Mouse (Mus musculus) embryonic fibroblast, embryonic 13.5 days (primary cell): ENCODE data around the gene Sptb. TPM values are rescaled to one million over a fixed set of nuclear protein-coding genes. Genes with fewer than 3 reads are reported as not detected.

Experiments used
- H3K27ac ChIP-seq: 2 replicates; pipeline ENCODE4 v1.5.1; 2012; ENCODE audit warnings: low read length, control low read depth, inconsistent platforms; ENCODE audit not compliant: insufficient read depth
- H3K4me1 ChIP-seq: 2 replicates; pipeline ENCODE4 v1.6.1; 2011; ENCODE audit warnings: low read length; ENCODE audit not compliant: control insufficient read depth, insufficient read depth
- H3K4me3 ChIP-seq: 2 replicates; pipeline ENCODE4 v1.5.1; 2011; ENCODE audit warnings: mild to moderate bottlenecking, control low read depth, low read length; ENCODE audit not compliant: insufficient read depth
- CTCF ChIP-seq: IDR thresholded peaks from 2 replicates; pipeline ENCODE4 v1.5.1; 2011; ENCODE audit warnings: mild to moderate bottlenecking, control low read depth, low read length, moderate library complexity, borderline replicate concordance; ENCODE audit not compliant: insufficient read depth
- POLR2A ChIP-seq: IDR thresholded peaks from 2 replicates; pipeline ENCODE4 v1.6.1; 2011; ENCODE audit warnings: low read depth, mild to moderate bottlenecking, control low read depth, low read length, moderate library complexity
- polyA plus RNA-seq: library from polyadenylated mRNA; stranded (reverse); fragments of >200 nt; gene quantifications from 2 replicates; pipeline ENCODE4 v1.2.4, GENCODE M21; 2011; ENCODE audit warnings: low read depth; ENCODE audit not compliant: missing spikeins, insufficient read length

The Sptb gene
- polyA plus RNA-seq, 1 experiment = not detected

GRCm38 (mm10) chr12:76593254-76593653 is 117.1 kb downstream of the Sptb start:
- TF ChIP-seq POLR2A (no peak), CTCF (no peak)
- no peak overlapping the region for H3K4me3 ChIP-seq
- H3K4me1 ChIP-seq = peaks cover 13% of the 10 kb centered on the region
- H3K27ac ChIP-seq = peak overlapping the region; percentile 32

DNA sequence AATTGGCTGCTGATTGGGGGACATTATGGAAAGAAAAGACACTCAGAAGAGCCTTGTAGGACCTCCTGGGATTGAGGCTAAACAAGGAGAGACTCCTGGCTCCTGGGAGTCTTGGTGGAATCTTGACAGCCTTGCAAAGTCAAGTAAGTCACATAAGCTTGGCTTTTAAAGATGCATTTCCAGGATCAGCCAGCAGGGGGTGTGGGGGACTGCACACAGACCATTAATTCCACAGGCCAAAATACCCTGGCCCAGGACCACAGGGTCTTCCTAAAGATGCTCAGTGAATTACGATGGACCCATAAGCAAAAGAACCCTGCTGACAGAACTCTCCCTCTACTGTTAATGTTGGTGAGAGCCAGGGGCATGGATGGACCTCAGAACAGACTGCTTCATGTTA is 118.1 kb downstream of the Sptb start:
- Histone ChIP-seq H3K4me3 (no peak overlapping the region), H3K27ac (no peak overlapping the region)
- TF ChIP-seq POLR2A (no peak), CTCF (peak; percentile 36; the same call in 1 of the 2 replicates)

DNA sequence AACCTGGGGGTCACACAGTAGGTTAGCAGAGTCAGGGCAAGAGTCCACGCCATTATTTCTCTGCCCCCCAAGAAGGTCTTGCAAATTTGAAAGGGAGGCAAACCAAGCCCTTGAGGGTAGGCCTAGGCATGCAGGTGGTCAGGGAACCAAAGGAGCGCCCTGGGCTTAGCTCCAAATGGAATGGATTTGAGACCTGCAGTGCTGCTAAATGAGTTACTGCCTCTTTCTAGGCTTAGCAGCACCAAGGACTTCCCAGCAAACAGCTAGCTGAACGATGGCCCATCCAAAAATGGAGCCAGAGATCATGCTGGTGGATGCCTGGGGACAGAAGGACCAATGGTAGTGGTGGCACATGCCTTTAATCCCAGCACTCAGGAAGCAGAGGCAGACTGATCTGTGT is 119.3 kb downstream of the Sptb start:
- Histone ChIP-seq H3K4me3 (no peak overlapping the region), H3K27ac (no peak overlapping the region), H3K4me1 (peaks cover 13% of the 10 kb centered on the region)
- TF ChIP-seq POLR2A (no peak), CTCF (no peak)

More for the DNA sequence above, 118.1 kb downstream of the Sptb start:
- peaks cover 13% of the 10 kb centered on the region for H3K4me1 ChIP-seq

DNA sequence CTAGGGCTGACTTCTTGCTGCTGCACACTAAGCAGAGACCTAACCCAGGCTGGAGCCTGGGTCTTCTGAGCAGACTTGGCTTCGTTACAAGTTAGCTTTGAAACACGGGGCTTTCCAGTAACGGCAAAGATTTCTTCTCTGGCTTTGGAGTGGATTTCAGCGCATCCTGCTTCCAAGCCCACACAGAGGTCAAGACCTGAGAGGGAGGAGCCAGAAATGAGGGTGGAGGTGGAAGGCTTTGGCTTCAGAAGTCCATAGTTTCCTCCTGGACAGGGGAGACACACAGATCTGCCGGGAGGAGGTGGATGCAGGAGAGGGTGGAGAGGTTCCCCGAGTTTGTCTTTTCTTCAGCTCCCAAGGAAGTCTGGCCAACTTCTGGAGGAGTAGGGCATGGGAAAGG is 120.8 kb downstream of the Sptb start:
- no peak overlapping the region for H3K4me3 ChIP-seq
- TF ChIP-seq POLR2A (no peak), CTCF (no peak)
- H3K4me1 ChIP-seq = peaks cover 9% of the 10 kb centered on the region; the same call in 1 of the 2 replicates
- no peak overlapping the region for H3K27ac ChIP-seq

DNA sequence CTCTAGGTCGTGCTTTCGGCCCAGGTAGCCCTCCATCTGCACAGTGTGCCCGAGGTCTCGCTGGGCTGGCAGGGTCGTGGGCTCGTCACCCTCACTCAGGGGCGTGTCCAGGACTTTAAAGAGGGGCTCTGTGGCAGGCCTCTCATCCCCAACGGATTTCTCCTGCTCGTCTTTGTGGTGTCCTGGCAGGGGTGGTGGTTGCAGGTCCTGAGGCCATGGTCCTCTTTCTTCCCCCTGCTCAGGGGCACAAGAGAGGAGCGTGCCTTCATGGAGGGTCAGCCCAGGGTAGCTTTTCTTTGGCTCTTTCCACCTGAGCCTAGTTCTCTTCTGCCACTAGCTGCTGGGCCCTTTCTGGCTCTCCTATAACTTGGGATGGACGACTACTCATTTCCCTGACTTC is 123.0 kb downstream of the Sptb start:
- Histone ChIP-seq H3K4me1 (no peaks in the 10 kb centered on the region), H3K27ac (no peak overlapping the region), H3K4me3 (no peak overlapping the region)
- TF ChIP-seq CTCF (no peak), POLR2A (no peak)

DNA sequence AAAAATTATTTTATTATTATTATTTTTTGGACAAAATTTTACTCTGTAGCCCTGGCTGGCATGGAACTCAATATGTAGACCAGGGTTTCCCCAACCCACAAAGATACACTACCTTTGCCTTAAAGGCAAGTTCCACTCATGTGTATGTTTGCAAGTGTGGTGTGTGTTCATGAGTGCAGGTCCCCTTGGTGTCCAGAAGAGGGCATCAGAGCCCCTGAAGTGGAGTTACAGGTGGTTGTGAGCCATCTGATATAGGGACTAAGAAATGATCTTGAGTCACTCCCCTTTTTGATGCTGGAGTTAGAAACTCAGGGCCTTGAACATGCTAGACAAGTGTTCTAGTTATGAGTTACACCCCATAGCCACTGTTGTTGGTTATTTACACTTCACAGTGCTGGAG is 125.3 kb downstream of the Sptb start:
- TF ChIP-seq CTCF (no peak), POLR2A (no peak)
- no peak overlapping the region for H3K27ac ChIP-seq
- H3K4me1 ChIP-seq = no peaks in the 10 kb centered on the region
- no peak overlapping the region for H3K4me3 ChIP-seq

DNA sequence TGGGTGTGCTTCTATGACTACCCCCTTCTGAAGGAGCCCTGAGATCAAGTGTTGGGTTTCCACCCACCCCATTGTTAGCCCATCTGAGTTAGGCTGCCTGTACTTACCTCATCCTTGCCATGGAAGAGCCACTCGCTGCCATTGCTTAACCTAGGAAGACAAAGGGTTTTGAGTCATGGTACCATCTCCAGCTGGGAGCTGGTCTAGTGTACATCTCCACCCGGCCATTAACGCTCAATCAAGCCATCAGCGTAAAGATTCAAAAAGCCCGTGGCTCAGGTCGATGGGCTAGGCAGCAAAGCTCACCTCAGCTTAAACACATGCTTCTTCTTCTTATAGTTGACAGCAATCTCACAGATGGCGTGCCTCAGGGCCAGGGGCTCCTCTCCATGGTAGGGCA is 126.9 kb downstream of the Sptb start:
- Histone ChIP-seq H3K4me1 (no peaks in the 10 kb centered on the region), H3K27ac (no peak overlapping the region), H3K4me3 (no peak overlapping the region)
- TF ChIP-seq CTCF = no peak
- TF ChIP-seq POLR2A = no peak

DNA sequence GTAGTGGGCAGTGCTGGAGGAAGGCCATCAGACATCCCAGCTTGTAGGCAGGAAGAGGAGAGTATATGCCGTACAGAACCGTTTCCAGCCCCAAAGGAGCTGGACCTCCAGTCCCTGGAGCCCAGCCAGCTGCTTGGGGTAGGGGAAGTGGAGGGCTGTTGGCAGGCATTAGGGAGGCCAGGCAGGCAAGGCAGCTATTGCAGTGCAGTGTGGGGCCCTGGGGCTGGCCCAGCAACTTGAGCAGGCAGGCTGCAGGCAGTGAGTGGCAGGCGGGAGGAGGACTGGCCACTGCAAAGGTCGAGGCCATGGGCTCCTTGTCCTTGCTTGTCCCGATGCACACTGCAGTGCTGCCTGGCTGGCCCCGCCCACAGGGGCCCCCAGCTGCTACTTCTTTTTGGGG is 127.5 kb downstream of the Sptb start:
- no peaks in the 10 kb centered on the region for H3K4me1 ChIP-seq
- TF ChIP-seq POLR2A (no peak), CTCF (no peak)
- no peak overlapping the region for H3K27ac ChIP-seq
- H3K4me3 ChIP-seq = no peak overlapping the region

DNA sequence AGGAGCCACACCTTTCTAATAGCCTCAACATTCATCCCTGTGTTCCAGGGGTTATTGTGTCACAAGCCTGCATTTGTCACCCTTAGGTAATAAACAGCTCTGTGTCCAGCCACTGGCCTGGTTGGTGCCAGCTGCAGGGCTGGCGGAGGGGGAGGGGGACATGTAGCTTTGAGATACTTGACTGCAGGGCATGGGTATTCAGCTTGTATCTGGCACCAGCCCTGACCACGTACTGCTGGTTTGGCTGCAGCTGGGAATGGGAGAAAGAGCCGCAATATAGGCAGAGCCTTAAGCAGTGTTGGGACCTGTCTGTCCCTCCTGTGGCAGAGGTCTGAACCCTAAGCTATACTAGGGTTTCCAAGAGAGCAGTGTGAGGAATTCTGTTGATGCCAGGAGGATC is 128.2 kb downstream of the Sptb start:
- Histone ChIP-seq H3K4me3 (no peak overlapping the region), H3K27ac (no peak overlapping the region), H3K4me1 (no peaks in the 10 kb centered on the region)
- TF ChIP-seq POLR2A = no peak
- TF ChIP-seq CTCF = no peak

- Histone ChIP-seq H3K27ac (no peak overlapping the region), H3K4me3 (no peak overlapping the region), H3K4me1 (no peaks in the 10 kb centered on the region)
- TF ChIP-seq POLR2A (no peak), CTCF (no peak)
Observed at GRCm38 (mm10) chr12:76579806-76580205, 130.5 kb downstream of the Sptb start.

GRCm38 (mm10) chr12:76578465-76578864 is 131.9 kb downstream of the Sptb start:
- Histone ChIP-seq H3K4me1 (no peaks in the 10 kb centered on the region), H3K27ac (no peak overlapping the region), H3K4me3 (no peak overlapping the region)
- TF ChIP-seq CTCF (no peak), POLR2A (no peak)
